Mouse (Mus musculus): ENCODE measurements around the gene Cplx3.
A peak's percentile ranks its signal among the peaks of the same experiment; 100 is the strongest.

GRCm38 (mm10) chr9:57639661-57640328 is 33.7 kb upstream of the Cplx3 start:
- TF ChIP-seq MAX (IDR thresholded peaks at IDR 0.05; ENCODE audit: low read length): no peak
- peak; percentile 69 for TF ChIP-seq BHLHE40 (IDR thresholded peaks at IDR 0.05; ENCODE audit: low read depth, low read length)
- no peak for TF ChIP-seq CTCF (conservative IDR thresholded peaks at IDR 0.05 in 1 of 2, IDR thresholded peaks at IDR 0.05 in 1 of 2; ENCODE audit: low read depth in 2 of 2, low read length in 2 of 2)
- TF ChIP-seq CHD1 (IDR thresholded peaks at IDR 0.05; ENCODE audit: low read depth, low read length): no peak
- no peak for TF ChIP-seq RAD21 (IDR thresholded peaks at IDR 0.05; ENCODE audit: low read depth, low read length)
- no peak for TF ChIP-seq CHD2 (IDR thresholded peaks at IDR 0.05; ENCODE audit: low read length)
- no peak for TF ChIP-seq HCFC1 (IDR thresholded peaks at IDR 0.05; ENCODE audit: low read depth, low read length)
- no peak for TF ChIP-seq E2F4 (IDR thresholded peaks at IDR 0.05; ENCODE audit: insufficient replicate concordance, low read depth, low read length)
- TF ChIP-seq ETS1 (conservative IDR thresholded peaks at IDR 0.05; ENCODE audit: low read depth, low read length): no peak
- TF ChIP-seq POLR2A (IDR thresholded peaks at IDR 0.05; ENCODE audit: low read depth, low read length): no peak
- TF ChIP-seq KAT2A (IDR thresholded peaks at IDR 0.05; ENCODE audit: insufficient replicate concordance, low read length): no peak
- no peak for TF ChIP-seq TCF12 (IDR thresholded peaks at IDR 0.05; ENCODE audit: low read depth, low read length)
- no peak for TF ChIP-seq RCOR1 (conservative IDR thresholded peaks at IDR 0.05; ENCODE audit: low read depth, low read length)
- no peak for TF ChIP-seq JUND (conservative IDR thresholded peaks at IDR 0.05; ENCODE audit: low read depth, low read length)
